Mouse (Mus musculus) E14TG2a.4 (cell line): ENCODE measurements at regions not wholly inside any gene's neighbourhood (a gene's known extent, or its start where the extent isn't known, plus 50 kb on each side); places are given as distances from the start of the nearest gene placed in this dataset.

Source experiments
- CTCF ChIP-seq: conservative IDR thresholded peaks from 2 replicates; pipeline ENCODE4 v1.5.1; 2014; ENCODE audit warnings: low read length
- POU5F1 ChIP-seq: IDR thresholded peaks from 2 replicates; pipeline ENCODE4 v1.6.1; 2014; ENCODE audit warnings: low read length, borderline replicate concordance

GRCm38 (mm10) chr9:57317531-57318201 lies 55.3 kb upstream of the 1700017B05Rik start:
- TF ChIP-seq POU5F1 (no peak), CTCF (no peak)
